Mouse (Mus musculus): ENCODE data around the gene Eef1a2.
"Not testable (repeated sequence)": the region's sequence is repeated elsewhere in the genome, so short reads cannot be mapped to it uniquely, and the experiment has no call there.

Eef1a2 gene

DNA sequence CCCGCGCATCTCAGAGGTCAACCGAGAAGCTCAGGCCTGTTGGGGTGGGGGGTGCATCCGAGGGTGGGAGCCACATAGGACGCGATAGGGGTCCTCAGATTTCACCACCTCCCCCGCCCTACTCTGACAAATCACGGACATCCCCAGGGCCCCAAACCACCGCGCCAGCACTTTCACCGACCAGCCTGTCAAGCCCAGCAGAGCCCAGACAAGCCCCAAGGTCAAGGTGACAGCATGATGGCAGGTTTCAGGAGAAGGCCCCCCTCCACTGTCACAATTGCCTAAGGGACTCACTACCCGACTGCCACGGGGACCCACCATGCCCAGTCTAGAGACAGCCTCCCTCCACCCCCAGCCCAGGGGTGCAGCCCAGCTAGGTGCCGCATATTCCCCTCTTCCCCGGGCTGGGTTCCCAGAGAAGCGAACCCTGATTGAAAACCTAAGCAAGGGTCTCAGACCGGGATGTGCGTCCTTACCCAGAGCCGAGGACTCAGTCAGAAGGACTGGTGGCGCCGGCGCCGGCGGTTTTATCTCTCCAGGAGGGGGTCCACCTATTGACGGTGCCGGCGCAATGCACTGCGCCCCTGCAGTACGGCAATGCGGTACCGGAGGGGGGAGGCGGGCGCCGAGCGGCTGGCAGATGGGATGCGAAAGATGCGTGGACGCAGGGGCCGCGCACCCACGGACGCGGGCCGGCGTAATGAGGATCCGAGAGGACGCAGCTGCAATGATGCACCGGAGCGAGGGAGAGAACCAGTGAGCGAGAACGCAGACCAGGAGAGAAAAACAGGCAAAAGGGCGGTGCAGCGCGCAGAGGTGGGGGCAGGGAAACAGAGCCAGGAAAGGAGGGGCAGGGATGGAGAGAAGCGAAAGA is at the start of gene Eef1a2:
Eef1a2 (minus strand) TSS at position 767 of the 874 bp plus-strand sequence.
- peak; percentile 88 for DNase-seq

- no peak for DNase-seq
Observed at GRCm38 (mm10) chr2:181206118-181206517, 49.3 kb upstream of the Eef1a2 start.

- no peak for DNase-seq
Observed at GRCm38 (mm10) chr2:181205678-181206077, 48.9 kb upstream of the Eef1a2 start.

GRCm38 (mm10) chr2:181202886-181203285 is 46.1 kb upstream of the Eef1a2 start:
- no peak for DNase-seq

- no peak for DNase-seq
Observed at GRCm38 (mm10) chr2:181202422-181202821, 45.6 kb upstream of the Eef1a2 start, which contains the start of gene Ptk6. Ptk6 (minus strand) TSS chr2:181202789.

GRCm38 (mm10) chr2:181201606-181202005 is 44.8 kb upstream of the Eef1a2 start:
- no peak for DNase-seq

GRCm38 (mm10) chr2:181196628-181197300 is 40.0 kb upstream of the Eef1a2 start:
- no peak for DNase-seq

DNA sequence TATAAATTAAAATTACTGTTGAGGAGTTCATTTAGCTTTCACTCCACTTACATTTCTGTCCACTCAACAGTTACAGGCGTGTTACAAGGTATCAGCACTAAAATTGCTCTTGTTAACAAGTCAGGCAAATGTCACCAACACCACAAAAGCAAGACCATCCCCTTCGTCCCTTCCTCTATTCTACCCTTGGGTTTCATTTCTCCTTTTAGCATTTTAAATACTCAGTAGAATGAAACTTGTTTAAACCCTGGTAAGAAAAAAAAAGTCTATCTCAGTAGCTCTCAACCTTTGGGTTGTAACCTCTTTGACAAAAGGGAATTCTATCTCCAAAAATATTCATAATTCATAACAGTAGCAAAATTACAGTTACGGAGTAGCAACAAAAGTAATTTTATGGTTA is 36.2 kb upstream of the Eef1a2 start:
- DNase-seq, result no peak

- DNase-seq, result no peak
Observed at GRCm38 (mm10) chr2:181191936-181192335, 35.1 kb upstream of the Eef1a2 start.

DNA sequence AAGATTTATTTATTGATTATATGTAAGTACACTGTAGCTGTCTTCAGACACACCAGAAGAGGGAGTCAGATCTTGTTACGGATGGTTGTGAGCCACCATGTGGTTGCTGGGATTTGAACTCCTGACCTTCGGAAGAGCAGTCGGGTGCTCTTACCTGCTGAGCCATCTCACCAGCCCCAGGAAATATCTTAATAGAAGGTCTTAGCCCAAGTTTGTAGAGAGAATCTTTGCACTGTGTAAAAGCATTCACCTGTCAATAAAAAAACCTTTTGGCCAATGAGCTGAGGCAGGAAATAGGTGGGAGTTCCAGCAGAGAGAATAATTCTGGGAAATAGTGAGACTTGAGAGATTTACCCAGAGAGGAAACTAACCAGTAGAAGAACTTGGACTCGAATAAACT is 34.6 kb upstream of the Eef1a2 start:
- not testable (repeated sequence) for DNase-seq

DNA sequence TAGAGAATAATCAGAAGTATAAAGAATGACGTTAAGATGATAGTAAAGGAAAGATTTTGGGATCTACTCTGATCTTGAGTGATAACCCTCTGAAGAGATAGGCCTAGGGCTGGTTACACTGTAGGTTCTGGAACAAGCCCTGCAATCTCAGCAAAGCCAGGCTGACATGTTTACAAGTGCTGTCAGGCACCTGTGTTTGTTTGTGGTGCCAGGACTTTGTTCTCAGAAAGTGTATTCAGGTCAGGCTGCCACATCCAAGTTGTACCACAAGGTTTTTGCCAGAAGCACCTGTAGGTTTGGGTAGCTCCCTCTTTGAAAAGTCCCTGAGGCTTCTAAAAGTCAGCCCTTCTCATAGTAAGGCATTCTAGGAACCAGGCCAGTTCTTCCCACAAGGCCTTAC is 32.5 kb upstream of the Eef1a2 start:
- no peak for DNase-seq

DNA sequence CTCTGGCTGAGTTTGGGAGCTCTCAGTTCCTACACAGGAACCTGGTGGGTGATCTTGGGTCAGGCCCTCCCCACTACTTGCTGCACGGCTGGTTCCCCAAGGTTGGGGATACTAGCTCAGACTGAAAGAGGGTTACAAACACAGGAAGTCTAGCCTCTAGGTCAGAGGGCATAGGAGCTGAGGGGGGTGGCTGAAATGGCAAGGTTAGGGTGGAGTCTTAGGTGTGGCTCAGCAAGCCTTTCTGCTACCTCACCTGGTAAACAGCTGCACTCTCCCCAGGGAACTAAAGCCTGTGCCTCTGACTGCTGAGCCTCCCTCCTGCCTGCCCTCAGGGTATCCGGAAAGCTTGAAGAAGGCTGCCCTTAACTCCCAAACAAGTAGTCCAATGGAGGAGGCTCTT is 31.9 kb upstream of the Eef1a2 start:
- no peak for DNase-seq

GRCm38 (mm10) chr2:181187121-181188000 is 30.5 kb upstream of the Eef1a2 start, which contains the start of gene Ppdpf:
Ppdpf (plus strand) TSS chr2:181187247.
- DNase-seq, result peak; percentile 83 to 88

DNA sequence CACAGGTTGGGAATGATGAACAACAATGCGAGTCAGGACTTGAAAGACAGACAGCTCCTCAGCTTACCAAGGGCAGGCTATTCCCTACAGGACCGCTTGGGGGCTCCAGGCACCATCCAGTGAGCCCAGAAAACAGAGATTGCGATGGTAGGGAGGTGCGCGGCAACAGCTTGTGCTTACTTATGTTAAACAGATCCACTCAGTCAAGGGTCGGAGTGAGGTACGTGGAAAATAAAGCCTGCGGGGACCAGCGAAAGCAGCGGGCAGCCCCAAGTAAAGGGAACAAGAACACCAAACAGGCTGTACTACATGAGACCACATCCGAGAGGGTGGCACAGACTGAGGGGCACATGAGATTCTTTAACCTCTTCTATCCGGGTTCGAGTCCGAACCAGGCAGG is 29.8 kb upstream of the Eef1a2 start:
- peak; percentile 93 for DNase-seq

- DNase-seq, result no peak
Observed at GRCm38 (mm10) chr2:181180898-181181297, 24.1 kb upstream of the Eef1a2 start.

GRCm38 (mm10) chr2:181178471-181178870 is 21.7 kb upstream of the Eef1a2 start:
- DNase-seq, result no peak

- no peak for DNase-seq
Observed at GRCm38 (mm10) chr2:181178015-181178414, 21.2 kb upstream of the Eef1a2 start.

GRCm38 (mm10) chr2:181174646-181175045 is 17.8 kb upstream of the Eef1a2 start:
- no peak for DNase-seq

- no peak for DNase-seq
Observed at GRCm38 (mm10) chr2:181166469-181166868, 9.7 kb upstream of the Eef1a2 start.

DNA sequence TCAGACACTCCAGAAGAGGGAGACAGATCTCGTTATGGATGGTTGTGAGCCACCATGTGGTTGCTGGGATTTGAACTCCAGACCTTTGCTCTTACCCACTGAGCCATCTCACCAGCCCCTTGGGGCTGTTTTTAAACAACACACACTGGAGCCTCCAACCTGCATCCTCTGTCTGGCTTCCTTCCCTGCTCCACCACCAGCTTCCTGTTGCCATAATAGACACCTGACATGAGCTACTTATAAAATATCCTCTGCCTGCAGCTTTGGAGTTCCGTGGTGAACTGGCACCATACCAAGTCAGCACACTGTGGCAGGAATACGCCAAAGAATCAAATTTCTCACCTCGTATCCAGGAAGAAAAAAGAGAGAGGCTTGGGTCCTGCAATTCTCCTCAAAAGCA is 4.0 kb upstream of the Eef1a2 start:
- peak; percentile 16 to 25 for DNase-seq

DNA sequence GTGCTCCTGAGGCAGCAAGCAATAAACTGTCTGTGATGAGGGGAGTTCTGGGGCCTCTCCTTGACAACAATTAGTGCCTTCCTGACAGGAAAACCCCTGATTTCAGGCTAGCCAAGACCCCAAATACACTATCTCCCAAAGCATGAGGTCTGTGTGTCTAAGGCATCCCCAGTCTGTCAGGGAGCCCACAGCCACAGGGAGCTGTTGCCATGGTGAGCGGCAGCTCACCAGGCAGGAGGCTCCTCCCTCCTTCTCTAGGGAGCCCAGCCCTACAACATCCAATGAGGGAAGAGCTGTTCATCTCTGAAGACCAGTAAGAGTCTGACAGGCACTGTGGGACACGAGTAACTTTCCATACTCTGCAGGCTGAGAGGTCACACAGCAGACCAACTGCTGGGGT is 3.0 kb upstream of the Eef1a2 start:
- DNase-seq, result peak; percentile 21 to 55

GRCm38 (mm10) chr2:181159091-181159514 is 2.3 kb upstream of the Eef1a2 start:
- DNase-seq, result peak; percentile 75 to 77

- peak in 1 of 2 experiments; percentile 17 for DNase-seq
Observed at GRCm38 (mm10) chr2:181158471-181158870, 1.7 kb upstream of the Eef1a2 start.

Data from cerebellum, postnatal 14 days (tissue).